Mouse (Mus musculus): Measurements from ENCODE around the gene Tnrc18. TPM values are rescaled to one million over a fixed set of nuclear protein-coding genes. Genes with fewer than 3 reads are reported as not detected.

Tnrc18 gene
- polyA plus RNA-seq, 1 experiment from 2014 or later = 40.7 TPM

DNA sequence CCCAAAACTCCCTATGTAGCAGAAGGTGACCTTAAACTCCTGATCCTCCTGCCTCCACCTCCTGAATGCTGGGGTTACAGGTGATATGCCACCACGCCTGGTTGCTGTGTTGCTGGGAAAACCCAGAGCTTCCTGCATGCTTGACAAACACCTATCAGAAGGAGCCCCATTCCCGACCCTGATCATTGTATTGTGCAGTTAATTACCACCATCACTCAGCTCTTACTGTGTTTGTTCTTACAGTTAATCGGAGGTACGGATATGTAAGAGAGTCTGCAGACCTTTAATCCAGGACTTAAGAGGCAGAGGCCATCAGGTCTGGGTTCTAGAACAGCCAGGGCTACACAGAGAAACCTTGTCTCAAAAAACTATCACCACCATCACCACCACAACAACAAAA lies 18.2 kb downstream of the Tnrc18 start:
- peaks cover 28% of the 10 kb centered on the region; the same call in 1 of the 2 replicates for H3K36me3 ChIP-seq
- ATAC-seq = no peak
- no peak overlapping the region for H3K9ac ChIP-seq (replicated peaks)
- H3K4me1 ChIP-seq (replicated peaks) = peaks cover 98% of the 10 kb centered on the region
- H3K4me3 ChIP-seq (replicated peaks) = no peak overlapping the region
- no peak overlapping the region for H3K4me2 ChIP-seq (replicated peaks)
- no peak overlapping the region for H3K27ac ChIP-seq
- H3K27me3 ChIP-seq = no peaks in the 10 kb centered on the region
- H3K9me3 ChIP-seq = no peaks in the 10 kb centered on the region
- WGBS = 79% methylated on average over 4 of the region's 4 CpGs

DNA sequence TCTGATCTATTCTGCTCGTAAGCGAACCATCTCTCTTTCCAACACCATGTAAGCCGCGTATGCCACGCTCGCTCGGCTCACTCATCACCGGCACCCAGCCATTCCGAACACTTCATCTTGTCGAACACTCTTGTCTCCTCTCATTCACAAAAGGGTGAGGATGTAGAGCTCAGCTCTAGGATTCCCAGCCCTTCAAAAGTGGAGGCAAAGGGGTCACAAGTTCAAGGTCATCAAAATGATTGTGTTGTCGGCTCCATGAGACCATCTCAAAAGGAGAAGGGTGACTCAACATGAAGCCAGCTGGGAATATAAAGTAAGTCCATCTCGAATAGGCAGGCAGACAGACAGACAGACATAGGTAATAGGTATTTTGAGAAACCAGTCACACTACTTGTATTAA lies 19.3 kb downstream of the Tnrc18 start:
- 88% methylated on average over 12 of the region's 12 CpGs for WGBS
- no peak for ATAC-seq
- no peak overlapping the region for H3K4me3 ChIP-seq (replicated peaks)
- H3K9me3 ChIP-seq = no peaks in the 10 kb centered on the region
- H3K4me1 ChIP-seq (replicated peaks) = peaks cover 97% of the 10 kb centered on the region
- H3K36me3 ChIP-seq = peaks cover 29% of the 10 kb centered on the region; the same call in 1 of the 2 replicates
- H3K9ac ChIP-seq (replicated peaks) = no peak overlapping the region
- H3K27ac ChIP-seq = no peak overlapping the region
- no peak overlapping the region for H3K4me2 ChIP-seq (replicated peaks)
- H3K27me3 ChIP-seq = no peaks in the 10 kb centered on the region

- H3K27ac ChIP-seq = no peak overlapping the region
- WGBS = 89% methylated on average over 13 of the region's 13 CpGs
- no peak overlapping the region for H3K9ac ChIP-seq (replicated peaks)
- no peak overlapping the region for H3K4me2 ChIP-seq (replicated peaks)
- H3K36me3 ChIP-seq = peaks cover 34% of the 10 kb centered on the region
- no peak overlapping the region for H3K4me3 ChIP-seq (replicated peaks)
- peaks cover 94% of the 10 kb centered on the region for H3K4me1 ChIP-seq (replicated peaks)
- H3K27me3 ChIP-seq = no peaks in the 10 kb centered on the region
- ATAC-seq = no peak
- no peaks in the 10 kb centered on the region for H3K9me3 ChIP-seq
Observed at GRCm38 (mm10) chr5:142797620-142798019, 19.8 kb downstream of the Tnrc18 start.

DNA sequence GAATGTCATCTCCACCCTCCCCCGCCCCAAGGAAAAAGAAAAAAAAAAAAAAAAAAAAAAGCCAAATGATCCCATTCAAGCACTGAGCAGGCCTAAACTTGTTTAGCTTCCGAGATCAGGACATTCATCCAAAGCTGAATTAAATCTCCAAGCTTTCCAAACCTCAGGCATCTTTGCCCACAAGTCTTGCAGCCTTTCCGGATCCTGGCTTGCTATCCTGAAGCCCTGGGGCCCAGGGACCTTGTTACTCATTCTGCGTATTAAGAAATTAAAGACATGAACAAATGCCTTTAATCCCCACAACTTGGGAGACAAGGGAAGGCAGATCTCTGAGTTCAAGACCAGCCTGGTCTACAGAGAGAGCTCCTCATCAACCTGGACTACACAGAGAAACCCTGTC lies 20.5 kb downstream of the Tnrc18 start:
- no peak for ATAC-seq
- H3K27ac ChIP-seq = no peak overlapping the region
- H3K27me3 ChIP-seq = no peaks in the 10 kb centered on the region
- H3K9ac ChIP-seq (replicated peaks) = no peak overlapping the region
- no peak overlapping the region for H3K4me2 ChIP-seq (replicated peaks)
- H3K9me3 ChIP-seq = no peaks in the 10 kb centered on the region
- peaks cover 88% of the 10 kb centered on the region for H3K4me1 ChIP-seq (replicated peaks)
- WGBS = 89% methylated on average over 4 of the region's 4 CpGs
- no peak overlapping the region for H3K4me3 ChIP-seq (replicated peaks)
- H3K36me3 ChIP-seq = peaks cover 36% of the 10 kb centered on the region

DNA sequence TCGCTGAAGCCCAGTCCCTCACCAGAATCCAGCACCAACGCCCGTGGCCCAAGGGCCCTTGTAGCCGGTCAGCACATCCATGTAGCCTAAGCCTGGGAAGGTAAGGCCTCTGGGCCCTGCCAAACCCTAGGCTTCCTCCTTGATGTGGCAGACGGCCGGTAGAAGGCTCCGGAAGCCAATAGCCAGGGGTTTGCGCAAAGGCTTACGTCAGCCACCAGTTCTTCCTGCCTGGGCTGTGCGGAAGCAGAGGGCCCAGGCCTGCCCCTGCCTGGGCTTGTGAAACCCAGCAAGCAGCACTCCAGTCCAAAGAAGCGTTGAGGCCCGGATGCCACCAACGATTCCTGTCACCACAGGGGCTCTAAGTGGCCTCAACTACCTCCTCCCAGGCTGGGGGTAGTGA lies 22.9 kb downstream of the Tnrc18 start:
- Histone ChIP-seq H3K9ac (replicated peaks) (no peak overlapping the region), H3K27ac (no peak overlapping the region), H3K27me3 (no peaks in the 10 kb centered on the region), H3K36me3 (peaks cover 41% of the 10 kb centered on the region), H3K4me1 (replicated peaks) (peaks cover 78% of the 10 kb centered on the region), H3K4me3 (replicated peaks) (no peak overlapping the region), H3K9me3 (no peaks in the 10 kb centered on the region), H3K4me2 (replicated peaks) (no peak overlapping the region)
- ATAC-seq = no peak
- WGBS = 86% methylated on average over 13 of the region's 13 CpGs

- no peak overlapping the region for H3K4me3 ChIP-seq (replicated peaks)
- no peak overlapping the region for H3K27ac ChIP-seq
- no peak overlapping the region for H3K4me2 ChIP-seq (replicated peaks)
- ATAC-seq = no peak
- H3K27me3 ChIP-seq = no peaks in the 10 kb centered on the region
- peaks cover 74% of the 10 kb centered on the region for H3K4me1 ChIP-seq (replicated peaks)
- H3K36me3 ChIP-seq = peaks cover 43% of the 10 kb centered on the region
- H3K9ac ChIP-seq (replicated peaks) = no peak overlapping the region
- H3K9me3 ChIP-seq = no peaks in the 10 kb centered on the region
- WGBS = 98% methylated on average over 2 of the region's 2 CpGs
Observed at GRCm38 (mm10) chr5:142794161-142794560, 23.3 kb downstream of the Tnrc18 start.

- no peak for ATAC-seq
- peaks cover 59% of the 10 kb centered on the region for H3K4me1 ChIP-seq (replicated peaks)
Observed at GRCm38 (mm10) chr5:142792594-142792993, 24.9 kb downstream of the Tnrc18 start.

DNA sequence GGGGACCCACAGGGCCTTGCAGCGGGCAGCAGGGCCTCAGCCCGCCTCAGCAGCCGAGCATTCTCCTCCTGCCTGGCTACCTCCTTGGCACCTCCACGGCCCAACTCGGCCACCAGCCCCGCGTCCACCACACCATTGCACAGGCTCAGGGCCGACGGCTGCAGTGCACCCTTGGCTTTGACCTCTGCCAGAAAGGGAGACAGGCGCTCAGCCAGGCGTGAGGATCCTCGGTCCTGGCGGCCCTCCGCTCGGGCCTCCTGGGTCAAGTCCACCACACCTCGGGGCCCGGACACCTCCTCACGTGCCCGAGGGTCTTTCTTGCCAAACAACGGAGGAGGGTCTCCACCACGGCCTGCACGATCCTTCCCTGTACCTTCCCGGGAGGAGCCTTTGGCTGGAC lies 29.2 kb downstream of the Tnrc18 start:
- 93% methylated on average over 23 of the region's 23 CpGs for WGBS
- H3K27me3 ChIP-seq = no peaks in the 10 kb centered on the region
- 0 out of 2 replicates have a peak, but pooled peaks have one; percentile 29 for ATAC-seq
- no peak overlapping the region for H3K27ac ChIP-seq
- no peak overlapping the region for H3K9ac ChIP-seq (replicated peaks)
- no peaks in the 10 kb centered on the region for H3K9me3 ChIP-seq
- no peak overlapping the region for H3K4me3 ChIP-seq (replicated peaks)
- H3K4me1 ChIP-seq (replicated peaks) = peaks cover 39% of the 10 kb centered on the region
- H3K36me3 ChIP-seq = peaks cover 65% of the 10 kb centered on the region
- no peak overlapping the region for H3K4me2 ChIP-seq (replicated peaks)

More at GRCm38 (mm10) chr5:142792594-142792993, 24.9 kb downstream of the Tnrc18 start:
- H3K9me3 ChIP-seq = no peaks in the 10 kb centered on the region
- H3K27me3 ChIP-seq = no peaks in the 10 kb centered on the region
- no peak overlapping the region for H3K27ac ChIP-seq
- 95% methylated on average over 4 of the region's 4 CpGs for WGBS
- no peak overlapping the region for H3K4me3 ChIP-seq (replicated peaks)
- no peak overlapping the region for H3K9ac ChIP-seq (replicated peaks)
- peaks cover 49% of the 10 kb centered on the region for H3K36me3 ChIP-seq
- H3K4me2 ChIP-seq (replicated peaks) = no peak overlapping the region

GRCm38 (mm10) chr5:142787304-142787905 lies 30.1 kb downstream of the Tnrc18 start:
- no peak overlapping the region for H3K27ac ChIP-seq

GRCm38 (mm10) chr5:142786709-142787108 lies 30.8 kb downstream of the Tnrc18 start:
- Histone ChIP-seq H3K4me2 (replicated peaks) (no peak overlapping the region), H3K27me3 (no peaks in the 10 kb centered on the region), H3K4me3 (replicated peaks) (no peak overlapping the region), H3K9ac (replicated peaks) (no peak overlapping the region), H3K9me3 (no peaks in the 10 kb centered on the region), H3K36me3 (peaks cover 72% of the 10 kb centered on the region), H3K27ac (no peak overlapping the region), H3K4me1 (replicated peaks) (peaks cover 46% of the 10 kb centered on the region)
- no peak for ATAC-seq
- 97% methylated on average over 5 of the region's 5 CpGs for WGBS

More at GRCm38 (mm10) chr5:142787304-142787905, 30.1 kb downstream of the Tnrc18 start:
- WGBS = 86% methylated on average over 37 of the region's 37 CpGs
- Histone ChIP-seq H3K27me3 (no peaks in the 10 kb centered on the region), H3K4me1 (replicated peaks) (peaks cover 42% of the 10 kb centered on the region), H3K4me3 (replicated peaks) (no peak overlapping the region), H3K36me3 (peaks cover 68% of the 10 kb centered on the region), H3K4me2 (replicated peaks) (no peak overlapping the region), H3K9ac (replicated peaks) (no peak overlapping the region), H3K9me3 (no peaks in the 10 kb centered on the region)
- 0 out of 2 replicates have a peak, but pooled peaks have one; percentile 11 for ATAC-seq

GRCm38 (mm10) chr5:142786215-142786614 lies 31.2 kb downstream of the Tnrc18 start:
- H3K27me3 ChIP-seq = no peaks in the 10 kb centered on the region
- H3K4me1 ChIP-seq (replicated peaks) = peaks cover 49% of the 10 kb centered on the region
- no peak for ATAC-seq
- peaks cover 72% of the 10 kb centered on the region for H3K36me3 ChIP-seq
- H3K9ac ChIP-seq (replicated peaks) = no peak overlapping the region
- no peak overlapping the region for H3K27ac ChIP-seq
- no peak overlapping the region for H3K4me2 ChIP-seq (replicated peaks)
- WGBS = 92% methylated on average over 3 of the region's 3 CpGs
- no peak overlapping the region for H3K4me3 ChIP-seq (replicated peaks)
- no peaks in the 10 kb centered on the region for H3K9me3 ChIP-seq

DNA sequence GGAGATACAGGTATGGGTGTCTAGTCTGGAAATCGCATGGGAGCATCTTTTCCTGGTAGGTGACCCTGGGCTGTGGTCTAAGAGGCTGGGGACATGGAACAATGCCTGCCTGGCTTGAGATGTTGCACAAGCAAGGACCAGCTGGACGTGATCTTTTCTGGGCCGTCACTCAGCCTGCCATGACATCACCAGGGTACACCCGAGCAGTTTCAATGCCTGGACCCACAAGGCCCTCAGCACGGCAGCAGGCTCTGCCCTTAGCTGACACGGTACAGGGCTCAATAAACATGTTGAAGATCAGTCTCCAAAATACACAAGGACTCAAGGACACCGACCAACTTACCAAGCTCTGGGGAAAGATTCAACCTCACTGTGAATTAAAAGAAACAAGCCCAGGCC lies 34.3 kb downstream of the Tnrc18 start:
- Histone ChIP-seq H3K4me1 (replicated peaks) (peaks cover 57% of the 10 kb centered on the region), H3K36me3 (peaks cover 65% of the 10 kb centered on the region), H3K27me3 (no peaks in the 10 kb centered on the region), H3K27ac (no peak overlapping the region), H3K9ac (replicated peaks) (no peak overlapping the region), H3K4me2 (replicated peaks) (no peak overlapping the region), H3K9me3 (no peaks in the 10 kb centered on the region), H3K4me3 (replicated peaks) (no peak overlapping the region)
- no peak for ATAC-seq
- WGBS = 69% methylated on average over 7 of the region's 7 CpGs
